Comparison of ENCODE assay signal across 11 mouse cellular contexts in the genomic region with DNA sequence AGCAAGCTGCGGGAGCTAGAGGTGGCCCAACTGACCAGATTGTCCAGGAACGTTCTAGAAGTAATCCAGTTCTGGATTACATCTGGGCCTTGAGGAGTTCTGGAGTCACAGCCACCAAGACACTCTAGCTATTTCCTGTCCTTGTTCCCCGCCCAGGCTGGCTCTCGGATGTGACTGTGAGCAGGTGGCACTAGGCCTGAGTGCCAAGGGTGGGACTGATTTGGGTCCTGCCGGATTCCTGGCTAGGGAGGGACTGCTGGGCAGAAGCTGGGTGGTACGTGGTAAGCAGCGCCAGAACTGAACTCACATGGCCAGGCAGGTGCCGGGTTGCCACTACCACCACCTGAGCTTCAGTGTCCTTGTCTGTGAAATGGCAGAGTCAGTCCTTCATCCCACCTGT. TPM values are rescaled to one million over a fixed set of nuclear protein-coding genes. Genes with fewer than 3 reads are reported as not detected.
DNase-seq lines count a peak whose midpoint lies in the region; ATAC-seq lines count a peak whose summit lies in the region.
"Had no signal": no experiment of that assay in that cellular context is flagged by ENCODE, and none has a peak within 500 bp of the region (broad histone marks: within the 10 kb centered on the region; RNA-seq: fewer than 3 reads in every experiment).

No protein-coding gene starts in this region.

- H3K4me2 ChIP-seq in heart, embryonic 16.5 days (ENCODE audit: low read depth, low read length) = no peak overlapping the region
- no peak overlapping the region for H3K4me2 ChIP-seq in forebrain, embryonic 14.5 days (ENCODE audit: low read length)
- H3K4me2 ChIP-seq: hindbrain, embryonic 15.5 days had no signal

- 78% methylated on average over 8 of the region's 8 CpGs for whole genome bisulfite sequencing in heart, embryonic 16.5 days
- 91% methylated on average over 8 of the region's 8 CpGs for WGBS in forebrain, embryonic 14.5 days

- H3K9me3 ChIP-seq in heart, embryonic 16.5 days (replicated peaks; ENCODE audit: control insufficient read depth, low read length) = no peaks in the 10 kb centered on the region
- no peaks in the 10 kb centered on the region for H3K9me3 ChIP-seq in forebrain, embryonic 14.5 days (replicated peaks; ENCODE audit: control insufficient read depth, low read length)
- H3K9me3 ChIP-seq: hindbrain, embryonic 15.5 days had no signal

- ATAC-seq in heart, embryonic 16.5 days (replicated peaks; ENCODE audit: extremely low read depth, insufficient read depth, low FRiP score) = no peak
- no peak for ATAC-seq in forebrain, embryonic 14.5 days
- ATAC-seq: Patski had no signal

- 0 out of 2 replicates have a peak overlapping the region, but pooled peaks have one; percentile 13 for H3K9ac ChIP-seq in heart, embryonic 16.5 days (ENCODE audit: low read length)
- no peak overlapping the region for H3K9ac ChIP-seq in forebrain, embryonic 14.5 days (ENCODE audit: low read length)
- H3K9ac ChIP-seq: hindbrain, embryonic 15.5 days; liver, embryonic 14.5 days had no signal

- peaks cover 55% of the 10 kb centered on the region for H3K4me1 ChIP-seq in brown adipose tissue, adult 24 weeks (ENCODE audit: control insufficient read depth, insufficient read depth, insufficient read length, low read length)
- peaks cover 24% of the 10 kb centered on the region for H3K4me1 ChIP-seq in heart, embryonic 16.5 days (ENCODE audit: control insufficient read depth, insufficient read depth, low read length)
- no peaks in the 10 kb centered on the region for H3K4me1 ChIP-seq in forebrain, embryonic 14.5 days (ENCODE audit: control insufficient read depth, insufficient read depth, low read length)
- H3K4me1 ChIP-seq: hindbrain, embryonic 15.5 days had no signal

- no peaks in the 10 kb centered on the region for H3K27me3 ChIP-seq in heart, embryonic 16.5 days (ENCODE audit: control insufficient read depth, insufficient read depth, low read length)
- no peaks in the 10 kb centered on the region for H3K27me3 ChIP-seq in forebrain, embryonic 14.5 days (replicated peaks; ENCODE audit: control insufficient read depth, insufficient read depth, low read length)
- H3K27me3 ChIP-seq: hindbrain, embryonic 15.5 days; Patski had no signal

- no peak overlapping the region for H3K4me3 ChIP-seq in brown adipose tissue, adult 24 weeks (ENCODE audit: insufficient read depth, low read depth, low read length)
- H3K4me3 ChIP-seq in heart, embryonic 16.5 days (ENCODE audit: low read length) = no peak overlapping the region
- no peak overlapping the region for H3K4me3 ChIP-seq in forebrain, embryonic 14.5 days (ENCODE audit: low read depth, low read length)
- H3K4me3 ChIP-seq: hindbrain, embryonic 15.5 days had no signal

- DNase-seq in kidney, postnatal 10 days = peak; percentile 30
- no peak for DNase-seq in kidney, adult 18-20 months
- peak; percentile 85 for DNase-seq in lung, postnatal 36 days
- no peak for DNase-seq in right cerebral cortex, postnatal 25 days
- DNase-seq in cerebellum, adult 8-10 months = no peak
- DNase-seq in forebrain, embryonic 14.5 days (ENCODE audit: low spot score) = no peak

- H3K27ac ChIP-seq in brown adipose tissue, adult 24 weeks (replicated peaks; ENCODE audit: low read depth, low read length) = peak overlapping the region; percentile 53
- peak overlapping the region; percentile 48 for H3K27ac ChIP-seq in heart, embryonic 16.5 days (ENCODE audit: low read length)
- H3K27ac ChIP-seq in forebrain, embryonic 14.5 days (ENCODE audit: low read depth, low read length) = no peak overlapping the region
- H3K27ac ChIP-seq: hindbrain, embryonic 15.5 days; liver, embryonic 14.5 days had no signal

- H3K36me3 ChIP-seq in heart, embryonic 16.5 days (ENCODE audit: control insufficient read depth, insufficient read depth) = no peaks in the 10 kb centered on the region
- H3K36me3 ChIP-seq in forebrain, embryonic 14.5 days (ENCODE audit: control insufficient read depth, insufficient read depth, low read length) = no peaks in the 10 kb centered on the region
- H3K36me3 ChIP-seq: hindbrain, embryonic 15.5 days had no signal

RNA-seq across cellular contexts. Expression of a gene that starts 26.7 kb away (rescaled TPM):
- 39.0 and 48.4 TPM in 2 replicates for polyA plus RNA-seq in brown adipose tissue, adult 24 weeks (2012; ENCODE audit: insufficient read depth, insufficient read length, missing spikeins)
- polyA plus RNA-seq in heart, embryonic 16.5 days (2015; fragmentation: Nextera tagmentation; extraction: Ambion mirVana) = 73.7 and 75.0 TPM in 2 replicates
- 54.2 and 65.3 TPM in 2 replicates for polyA plus RNA-seq in forebrain, embryonic 14.5 days (2014; fragmentation: Nextera tagmentation; extraction: Ambion mirVana)

RNA-seq across cellular contexts. Expression of a gene that starts 39.8 kb away (rescaled TPM):
- 8.0 and 11.1 TPM in 2 replicates for polyA plus RNA-seq in brown adipose tissue, adult 24 weeks (2012; ENCODE audit: insufficient read depth, insufficient read length, missing spikeins)
- 23.0 and 24.3 TPM in 2 replicates for polyA plus RNA-seq in heart, embryonic 16.5 days (2015; fragmentation: Nextera tagmentation; extraction: Ambion mirVana)
- 51.4 and 53.7 TPM in 2 replicates for polyA plus RNA-seq in forebrain, embryonic 14.5 days (2014; fragmentation: Nextera tagmentation; extraction: Ambion mirVana)

RNA-seq across cellular contexts. Expression of a gene that starts 58.7 kb away (rescaled TPM):
- polyA plus RNA-seq in brown adipose tissue, adult 24 weeks (2012; ENCODE audit: insufficient read depth, insufficient read length, missing spikeins) = 19.3 and 24.6 TPM in 2 replicates
- polyA plus RNA-seq in heart, embryonic 16.5 days (2015; fragmentation: Nextera tagmentation; extraction: Ambion mirVana) = 81.2 and 90.1 TPM in 2 replicates
- polyA plus RNA-seq in forebrain, embryonic 14.5 days (2014; fragmentation: Nextera tagmentation; extraction: Ambion mirVana) = 56.9 and 58.3 TPM in 2 replicates

Comparison
In these comparisons a context has a peak if more than half of its experiments do, and no peak if none do; other contexts are left out.
1. DNase-seq: peak in kidney, postnatal 10 days (single experiment) and lung, postnatal 36 days (single experiment); none in kidney, adult 18-20 months (single experiment), right cerebral cortex, postnatal 25 days (single experiment), cerebellum, adult 8-10 months (single experiment) and forebrain, embryonic 14.5 days (single experiment).